Mouse (Mus musculus) gastrocnemius, adult 18-20 months (tissue): ENCODE data around the gene Nrxn3. TPM values are rescaled to one million over a fixed set of nuclear protein-coding genes. Genes with fewer than 3 reads are reported as not detected.

Experiments
- DNase-seq: peaks from one replicate; pipeline ENCODE4 v3.0.0; 2021; ENCODE audit warnings: low spot score
- microRNA-seq: library from miRNA; unstranded; fragments of <30 nt; microRNA quantifications from one replicate; pipeline ENCODE4 v1.2.0, GENCODE M21; 2021
- total RNA-seq, 2 experiments: library from RNA; stranded (reverse); gene quantifications; 2 replicates each; pipeline ENCODE4 v1.2.3; 2021

Nrxn3 gene
- total RNA-seq, 2 experiments from 2014 or later, result 0.05 TPM

DNA sequence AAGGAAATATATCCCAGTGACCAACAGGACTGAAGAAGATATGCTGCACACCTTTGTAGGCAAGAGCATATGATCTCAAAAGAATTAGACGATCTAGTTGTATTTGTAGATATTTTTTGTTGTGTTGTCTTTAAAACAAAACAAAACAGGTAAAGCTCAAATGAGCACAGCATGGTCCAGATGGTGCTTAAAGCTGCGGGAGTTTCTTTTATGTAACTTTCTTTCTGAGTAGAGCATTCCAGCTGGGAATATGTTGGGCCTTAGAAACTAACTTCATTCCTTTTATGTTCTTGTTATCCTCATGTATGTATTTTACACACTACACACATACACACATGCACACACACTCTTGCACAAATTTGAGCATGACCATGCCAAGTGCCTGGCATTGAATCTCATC lies 1545.4 kb downstream of the Nrxn3 start:
- no peak for DNase-seq

GRCm38 (mm10) chr12:90270763-90271379 lies 1548.2 kb downstream of the Nrxn3 start:
- no peak for DNase-seq

DNA sequence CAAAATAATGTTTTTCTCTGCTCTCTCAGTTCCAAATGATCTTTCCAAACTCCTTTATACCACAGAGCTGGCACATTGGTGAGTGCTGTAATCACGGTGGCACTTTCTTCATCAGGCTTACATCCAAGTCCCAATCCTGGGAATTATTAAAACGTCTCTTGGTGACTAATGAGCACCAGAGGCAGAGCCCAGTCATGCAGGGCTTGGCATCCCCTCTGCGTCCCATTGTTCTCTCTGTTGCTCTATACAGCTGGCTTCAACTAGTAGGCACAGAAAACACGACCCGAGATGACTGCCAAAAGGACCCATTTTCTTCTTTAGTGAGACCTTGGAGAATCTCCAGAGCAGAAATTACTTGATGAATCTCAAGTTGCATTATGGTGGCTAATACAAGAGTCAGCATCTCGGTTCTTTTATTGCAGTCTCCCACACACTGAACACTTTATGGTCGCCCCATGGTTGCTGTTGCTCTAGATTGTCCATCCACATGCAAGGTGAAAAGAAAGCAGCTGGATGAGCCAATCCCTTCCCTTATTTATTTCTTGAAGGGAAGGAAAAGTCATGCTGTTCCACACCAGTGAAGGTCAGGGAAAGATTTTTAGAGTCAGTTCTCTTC lies 1552.1 kb downstream of the Nrxn3 start:
- no peak for DNase-seq

- no peak for DNase-seq
Observed at GRCm38 (mm10) chr12:90281236-90281635, 1558.6 kb downstream of the Nrxn3 start.

- DNase-seq, result no peak
Observed at GRCm38 (mm10) chr12:90283022-90283421, 1560.3 kb downstream of the Nrxn3 start.

DNA sequence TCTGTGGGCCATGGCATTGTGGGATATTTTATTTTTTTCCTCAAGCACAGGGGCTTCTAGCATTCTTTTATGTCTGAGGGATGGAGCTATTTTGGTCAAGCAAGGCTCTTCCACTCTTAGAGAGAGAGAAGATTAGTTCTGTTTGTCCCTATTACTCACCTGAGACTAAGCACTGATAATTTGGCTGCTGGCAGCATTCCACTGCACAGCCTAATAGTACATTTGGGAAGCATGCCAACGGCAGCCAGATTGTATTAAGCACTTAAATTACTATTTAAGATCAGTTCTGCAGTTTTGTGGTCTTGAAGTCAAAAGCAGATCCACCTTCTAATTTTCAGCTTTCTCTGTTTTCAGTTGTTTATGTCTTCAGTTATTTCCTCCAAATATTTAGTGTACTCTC lies 1580.0 kb downstream of the Nrxn3 start:
- no peak for DNase-seq

- DNase-seq, result no peak
Observed at GRCm38 (mm10) chr12:90331806-90332205, 1609.1 kb downstream of the Nrxn3 start.

DNA sequence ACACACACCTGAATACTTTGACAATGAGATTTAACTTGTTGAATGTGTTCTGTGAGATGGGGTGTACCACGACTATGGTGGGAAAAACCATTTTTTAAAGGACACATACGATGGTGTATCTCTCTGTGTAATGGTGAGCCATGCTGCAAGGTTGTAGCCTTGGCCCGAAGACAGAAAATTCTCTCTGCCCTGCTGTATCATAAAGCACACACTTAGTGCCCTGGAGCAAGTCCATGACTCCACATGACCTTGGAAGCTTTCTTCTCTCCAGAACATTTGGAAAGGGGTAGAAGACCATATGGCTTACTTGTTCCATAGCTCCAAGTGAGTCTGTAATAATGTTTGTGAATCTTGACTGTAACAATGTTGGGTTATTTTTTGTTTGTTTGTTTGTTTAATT lies 1609.8 kb downstream of the Nrxn3 start:
- DNase-seq, result no peak

- DNase-seq, result no peak
Observed at GRCm38 (mm10) chr12:90337496-90338228, 1615.0 kb downstream of the Nrxn3 start.

DNA sequence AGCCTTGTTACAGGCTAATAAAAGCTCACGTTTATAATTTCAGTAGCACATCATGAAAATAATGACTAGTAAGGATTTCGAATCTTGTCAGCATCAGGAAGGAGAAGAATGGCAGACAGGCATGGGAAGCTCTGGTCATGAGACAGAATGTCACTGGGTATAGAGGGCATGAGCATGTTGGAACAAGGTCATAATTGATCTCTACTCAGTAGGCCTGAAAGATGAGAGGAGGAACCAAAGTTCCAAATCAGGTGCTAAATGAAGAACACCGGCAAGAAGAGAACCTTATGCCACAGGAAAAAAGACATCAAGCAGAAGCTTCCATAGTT lies 1615.5 kb downstream of the Nrxn3 start:
- DNase-seq, result no peak

Small RNA genes within 50 kb of the gene (microRNA-seq; reads per million reads assigned to microRNA genes)
- gene Gm23989, result not detected
- not detected for gene Gm27313
